Mouse (Mus musculus) inflammation-experienced regulatory T-cells, adult 16 weeks (primary cell): ENCODE results near the gene Gm5426. TPM values are rescaled to one million over a fixed set of nuclear protein-coding genes. Genes with fewer than 3 reads are reported as not detected.

Source experiments
- polyA plus RNA-seq: library from polyadenylated mRNA; unstranded; fragments of 100-300 nt; shearing (Covaris generic); gene quantifications from one replicate; pipeline ENCODE4 v1.2.1, GENCODE M21; 2017

Gene Gm5426
- not detected for polyA plus RNA-seq

DNA sequence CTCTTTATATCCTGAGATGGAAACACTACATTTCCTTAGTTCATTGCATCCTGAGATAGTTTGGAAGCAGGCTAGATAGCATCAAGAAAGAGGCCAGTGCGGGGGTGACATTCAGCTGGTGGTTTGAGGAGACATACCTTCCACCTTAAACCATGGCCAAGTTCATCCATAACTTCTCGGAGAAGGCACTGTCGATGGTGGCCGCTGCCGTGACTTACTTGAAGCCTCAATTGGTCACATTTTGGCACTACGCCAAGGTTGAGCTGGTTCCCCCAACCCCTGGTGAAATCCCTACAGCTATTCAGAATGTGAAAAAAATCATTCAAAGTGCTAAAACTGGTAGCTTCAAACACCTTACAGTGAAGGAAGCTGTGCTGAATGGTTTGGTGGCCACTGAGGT is at the start of gene Gm5426:
Gene Gm5426 (plus strand): TSS at position 153 of the 400 bp plus-strand sequence.

Other genes with a start within 250 kb of the Gm5426 start
- 37.0 TPM for gene Eea1, start 196.0 kb upstream of the Gm5426 start, polyA plus RNA-seq